Mouse (Mus musculus) monocyte, adult 59 days (primary cell): ENCODE measurements around the gene Picalm. TPM values are rescaled to one million over a fixed set of nuclear protein-coding genes. Genes with fewer than 3 reads are reported as not detected.

Experiments
- total RNA-seq, 2 experiments: library from RNA; stranded (reverse); gene quantifications; one replicate each; pipeline ENCODE4 v1.2.4; 2023

Gene Picalm
- 100 to 1,000 TPM; 401 to 434 TPM for total RNA-seq

GRCm38 (mm10) chr7:90129732-90130392 lies at the start of gene Picalm:
Picalm (plus strand) TSS chr7:90130213.

Other genes starting within 250 kb of the Picalm start
- gene Ccdc81, start 226.6 kb upstream of the Picalm start, total RNA-seq, result not detected
- gene Hikeshi, start 189.0 kb upstream of the Picalm start, total RNA-seq, result 10 to 100 TPM; 36.1 to 49.5 TPM
- 100 to 1,000 TPM; 118 to 127 TPM for gene Eed, start 149.2 kb upstream of the Picalm start, total RNA-seq
- not detected for gene Ccdc83, start 135.6 kb downstream of the Picalm start, total RNA-seq
- under 1 TPM; 0.31 to 0.91 TPM for gene Sytl2, start 172.0 kb downstream of the Picalm start, total RNA-seq